Mouse (Mus musculus): ENCODE results near the gene Cntn3.

DNA sequence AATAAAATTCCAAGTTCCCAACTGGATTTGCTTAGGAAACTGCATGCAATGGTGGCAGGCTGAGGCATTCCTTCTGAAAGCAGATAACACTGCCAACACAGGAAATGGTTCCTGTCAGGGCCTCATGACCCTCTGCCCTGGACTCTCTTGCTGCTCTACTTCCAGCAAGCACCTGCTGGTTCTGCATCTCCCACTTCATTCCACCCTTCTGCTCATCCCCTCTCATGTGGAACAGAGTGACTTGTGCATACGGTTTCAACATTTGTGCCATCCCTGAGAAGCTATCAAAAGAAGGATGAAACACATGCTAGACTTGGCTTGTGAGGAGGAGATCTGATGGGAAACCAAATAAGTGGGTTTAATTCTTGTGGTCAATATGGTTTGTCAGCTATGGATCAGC lies 145.4 kb downstream of the Cntn3 start:
- TF ChIP-seq CTCF (conservative IDR thresholded peaks at IDR 0.05; ENCODE audit: insufficient read depth, insufficient read length, low read depth, low read length) (no peak), POLR2A (IDR thresholded peaks at IDR 0.05; ENCODE audit: low read depth, low read length) (no peak)

Data from kidney, adult 2 months (tissue).